Mouse (Mus musculus): ENCODE results near the gene Olfr292. TPM values are rescaled to one million over a fixed set of nuclear protein-coding genes. Genes with fewer than 3 reads are reported as not detected.

Gene Olfr292
- polyA plus RNA-seq (2015; fragmentation: Nextera tagmentation; extraction: Ambion mirVana) = not detected in 2 replicates

- DNase-seq (ENCODE audit: low spot score) = no peak
These were observed at the start of gene Olfr292 for GRCm38 (mm10) chr7:86688030-86688429. Gene Olfr292, plus strand, starts transcription at chr7:86688330.

GRCm38 (mm10) chr7:86648761-86649160 is 39.4 kb upstream of the Olfr292 start, which contains the start of gene Olfr293:
Gene Olfr293, plus strand, starts transcription at chr7:86649061.
- no peak for DNase-seq (ENCODE audit: low spot score)

GRCm38 (mm10) chr7:86725013-86725412 is 36.9 kb downstream of the Olfr292 start:
- DNase-seq (ENCODE audit: low spot score) = no peak

Other genes with a start within 250 kb of the Olfr292 start
- gene Olfr299, start 228.4 kb upstream of the Olfr292 start, polyA plus RNA-seq (2015; fragmentation: Nextera tagmentation; extraction: Ambion mirVana) = not detected in 2 replicates
- not detected in 2 replicates for gene Olfr298, start 195.8 kb upstream of the Olfr292 start, polyA plus RNA-seq (2015; fragmentation: Nextera tagmentation; extraction: Ambion mirVana)
- not detected in 2 replicates for gene Olfr297, start 168.4 kb upstream of the Olfr292 start, polyA plus RNA-seq (2015; fragmentation: Nextera tagmentation; extraction: Ambion mirVana)
- gene Olfr295, start 104.5 kb upstream of the Olfr292 start, polyA plus RNA-seq (2015; fragmentation: Nextera tagmentation; extraction: Ambion mirVana) = not detected in 2 replicates
- not detected in 2 replicates for gene Olfr294, start 71.7 kb upstream of the Olfr292 start, polyA plus RNA-seq (2015; fragmentation: Nextera tagmentation; extraction: Ambion mirVana)
- not detected in 2 replicates for gene Olfr293, start 39.3 kb upstream of the Olfr292 start, polyA plus RNA-seq (2015; fragmentation: Nextera tagmentation; extraction: Ambion mirVana)
- gene Folh1, start 87.6 kb downstream of the Olfr292 start, polyA plus RNA-seq (2015; fragmentation: Nextera tagmentation; extraction: Ambion mirVana) = 0.06 and 0.16 TPM in 2 replicates
- gene Vmn2r77, start 106.7 kb downstream of the Olfr292 start, polyA plus RNA-seq (2015; fragmentation: Nextera tagmentation; extraction: Ambion mirVana) = not detected in 2 replicates
- not detected in 2 replicates for gene Vmn2r78, start 226.8 kb downstream of the Olfr292 start, polyA plus RNA-seq (2015; fragmentation: Nextera tagmentation; extraction: Ambion mirVana)